Mouse (Mus musculus) MEL (cell line): ENCODE results near the gene Acmsd.

ENCODE experiments used
- BHLHE40 ChIP-seq: IDR thresholded peaks from 2 replicates; pipeline ENCODE4 v1.6.1; 2012; ENCODE audit warnings: low read depth, mild to moderate bottlenecking, inconsistent platforms, low read length, improper control_type of control experiment, borderline replicate concordance
- CHD2 ChIP-seq: IDR thresholded peaks from 2 replicates; pipeline ENCODE4 v1.6.1; 2011; ENCODE audit warnings: low read length, improper control_type of control experiment
- CTCF ChIP-seq, 3 experiments: IDR thresholded peaks in 2 of 3; conservative IDR thresholded peaks in 1 of 3; 2 replicates each; pipeline ENCODE4 v1.5.1; 2011 to 2012; ENCODE audit warnings: low read length in 3 of 3, low read depth in 2 of 3, mild to moderate bottlenecking in 2 of 3, improper control_type of control experiment in 1 of 3, inconsistent platforms in 1 of 3, mixed read lengths in 1 of 3, moderate library complexity in 1 of 3; ENCODE audit not compliant: control insufficient read depth in 1 of 3, insufficient read depth in 1 of 3, poor library complexity in 1 of 3, severe bottlenecking in 1 of 3
- E2F4 ChIP-seq: IDR thresholded peaks from 2 replicates; pipeline ENCODE4 v1.6.1; 2011; ENCODE audit warnings: low read depth, low read length, improper control_type of control experiment, borderline replicate concordance
- GATA1 ChIP-seq: IDR thresholded peaks from 2 replicates; pipeline ENCODE4 v1.6.1; 2011; ENCODE audit warnings: low read depth, low read length, improper control_type of control experiment
- KAT2A ChIP-seq: conservative IDR thresholded peaks from 2 replicates; pipeline ENCODE4 v1.6.1; 2012; ENCODE audit warnings: low read depth, low read length, improper control_type of control experiment, inconsistent platforms
- MAX ChIP-seq: IDR thresholded peaks from 2 replicates; pipeline ENCODE4 v1.6.1; 2011; ENCODE audit warnings: low read length, improper control_type of control experiment
- MEF2A ChIP-seq: IDR thresholded peaks from 2 replicates; pipeline ENCODE4 v1.6.1; 2014; ENCODE audit warnings: low read depth, mild to moderate bottlenecking, inconsistent platforms, low read length, improper control_type of control experiment; ENCODE audit not compliant: poor library complexity, insufficient replicate concordance, severe bottlenecking; ENCODE audit errors: extremely low read depth
- POLR2A ChIP-seq, 2 experiments: IDR thresholded peaks; 2 replicates each; pipeline ENCODE4 v1.6.1; 2011 to 2012; ENCODE audit warnings: low read length in 2 of 2, mild to moderate bottlenecking in 2 of 2, control low read depth in 1 of 2, improper control_type of control experiment in 1 of 2, low read depth in 1 of 2, moderate library complexity in 1 of 2; ENCODE audit not compliant: control insufficient read depth in 1 of 2, insufficient read depth in 1 of 2, poor library complexity in 1 of 2
- POLR2AphosphoS2 ChIP-seq: IDR thresholded peaks from 2 replicates; pipeline ENCODE4 v1.6.1; 2011; ENCODE audit warnings: low read length, improper control_type of control experiment
- SIN3A ChIP-seq: IDR thresholded peaks from 2 replicates; pipeline ENCODE4 v1.6.1; 2012; ENCODE audit warnings: low read length, improper control_type of control experiment, inconsistent platforms

- no peak for TF ChIP-seq POLR2A (IDR thresholded peaks at IDR 0.05; ENCODE audit: control insufficient read depth in 1 of 2, insufficient read depth in 1 of 2, low read depth in 1 of 2, low read length in 2 of 2, poor library complexity in 1 of 2)
- no peak for TF ChIP-seq CHD2
- TF ChIP-seq CTCF (IDR thresholded peaks at IDR 0.05 in 2 of 3, conservative IDR thresholded peaks at IDR 0.05 in 1 of 3; ENCODE audit: control insufficient read depth in 1 of 3, insufficient read depth in 1 of 3, low read depth in 2 of 3, low read length in 3 of 3, poor library complexity in 1 of 3, severe bottlenecking in 1 of 3), result no peak
- no peak for TF ChIP-seq MAX
- TF ChIP-seq SIN3A, result no peak
- no peak for TF ChIP-seq KAT2A
- TF ChIP-seq MEF2A, result no peak
- no peak for TF ChIP-seq BHLHE40
- no peak for TF ChIP-seq GATA1
- TF ChIP-seq E2F4, result no peak
- TF ChIP-seq POLR2AphosphoS2, result no peak
Observed at GRCm38 (mm10) chr1:127750401-127751102, 21.3 kb downstream of the Acmsd start.
